Mouse (Mus musculus): ENCODE results near the gene Cnot9.
A peak's percentile ranks its signal among the peaks of the same experiment; 100 is the strongest.
"Not testable (repeated sequence)": the region's sequence is repeated elsewhere in the genome, so short reads cannot be mapped to it uniquely, and the experiment has no call there.

Cnot9 gene

GRCm38 (mm10) chr1:74505721-74506464, at the start of gene Cnot9:
Gene Cnot9 (plus strand): TSS chr1:74506058.
- peak; percentile 100 for DNase-seq

GRCm38 (mm10) chr1:74460273-74460672, 45.6 kb upstream of the Cnot9 start:
- peak; percentile 48 for DNase-seq

- DNase-seq: no peak
Measured at GRCm38 (mm10) chr1:74485792-74486191, 20.1 kb upstream of the Cnot9 start.

GRCm38 (mm10) chr1:74501106-74501505, 4.8 kb upstream of the Cnot9 start:
- DNase-seq: no peak

- no peak for DNase-seq
Measured at GRCm38 (mm10) chr1:74505393-74505720, 501 bp upstream of the Cnot9 start.

GRCm38 (mm10) chr1:74506471-74506881, 618 bp downstream of the Cnot9 start:
- DNase-seq: no peak

- DNase-seq: no peak
Measured at GRCm38 (mm10) chr1:74507780-74508179, 1.9 kb downstream of the Cnot9 start.

GRCm38 (mm10) chr1:74511306-74511705, 5.4 kb downstream of the Cnot9 start:
- DNase-seq: no peak

GRCm38 (mm10) chr1:74512999-74513398, 7.1 kb downstream of the Cnot9 start:
- not testable (repeated sequence) for DNase-seq

GRCm38 (mm10) chr1:74519875-74520274, 14.0 kb downstream of the Cnot9 start:
- DNase-seq: no peak

- DNase-seq: no peak
Measured at GRCm38 (mm10) chr1:74524746-74525145, 18.9 kb downstream of the Cnot9 start.

- DNase-seq: no peak
Measured at GRCm38 (mm10) chr1:74528589-74528988, 22.7 kb downstream of the Cnot9 start.

- peak; percentile 48 for DNase-seq
Measured at GRCm38 (mm10) chr1:74538650-74539049, 32.8 kb downstream of the Cnot9 start.

- DNase-seq: peak; percentile 81
Measured at GRCm38 (mm10) chr1:74542451-74542961, 36.6 kb downstream of the Cnot9 start, which contains the start of gene Plcd4. Gene Plcd4 (plus strand): TSS chr1:74542888.

GRCm38 (mm10) chr1:74544184-74544583, 38.3 kb downstream of the Cnot9 start, which contains the start of gene Usp37:
Gene Usp37 (minus strand): TSS chr1:74544284.
- DNase-seq: no peak

GRCm38 (mm10) chr1:74559061-74559460, 53.2 kb downstream of the Cnot9 start:
- no peak for DNase-seq

- no peak for DNase-seq
Measured at GRCm38 (mm10) chr1:74565834-74566233, 60.0 kb downstream of the Cnot9 start.

GRCm38 (mm10) chr1:74569739-74570719, 64.2 kb downstream of the Cnot9 start:
- DNase-seq: no peak
